Mouse (Mus musculus): Measurements from ENCODE around the gene Inpp5e.

GRCm38 (mm10) chr2:26402265-26402664 lies 6.7 kb downstream of the Inpp5e start:
- TF ChIP-seq CTCF (IDR thresholded peaks at IDR 0.05; ENCODE audit: extremely low read depth, insufficient read depth, low read length) (no peak), POLR2A (IDR thresholded peaks at IDR 0.05; ENCODE audit: extremely low read depth, insufficient read depth, low read length) (no peak)
